Comparison of ENCODE assay signal across 11 mouse cellular contexts in genomic region chr17:88159212-88159668, GRCm38 (mm10).
DNase-seq lines count a peak whose midpoint lies in the region; ATAC-seq lines count a peak whose summit lies in the region.
"Had no signal": no experiment of that assay in that cellular context is flagged by ENCODE, and none has a peak within 500 bp of the region (broad histone marks: within the 10 kb centered on the region; RNA-seq: fewer than 3 reads in every experiment).

No protein-coding gene starts in this region.

- no peak for DNase-seq in heart, adult 8-10 months (ENCODE audit: low spot score)
- peak; percentile 78 for DNase-seq in R1 (ENCODE audit: low read depth, low spot score)
- peak; percentile 43 for DNase-seq in midbrain, embryonic 14.5 days
- DNase-seq in ovary, postnatal 36 days (ENCODE audit: low spot score): no peak
- DNase-seq in right cerebral cortex, adult 18-20 months: no peak
- no peak for DNase-seq in thymus, postnatal 36 days
- DNase-seq: kidney, postnatal 36 days; liver, postnatal 0 days; thymus, postnatal 14 days had no signal

- H3K9me3 ChIP-seq in heart, embryonic 12.5 days (replicated peaks): no peaks in the 10 kb centered on the region; the same call in 1 of the 2 replicates
- no peaks in the 10 kb centered on the region for H3K9me3 ChIP-seq in forebrain, embryonic 15.5 days
- no peaks in the 10 kb centered on the region for H3K9me3 ChIP-seq in midbrain, embryonic 14.5 days (ENCODE audit: control insufficient read depth, low read length)

- H3K4me1 ChIP-seq in heart, embryonic 12.5 days (replicated peaks): peaks cover 9% of the 10 kb centered on the region; the same call in 1 of the 2 replicates
- H3K4me1 ChIP-seq in forebrain, embryonic 15.5 days: peaks cover 12% of the 10 kb centered on the region
- H3K4me1 ChIP-seq in midbrain, embryonic 14.5 days (ENCODE audit: control insufficient read depth, insufficient read depth, low read length): 0 out of 2 replicates have a peak, but pooled peaks cover 12% of the 10 kb centered on the region

- H3K36me3 ChIP-seq in heart, embryonic 12.5 days: no peaks in the 10 kb centered on the region
- H3K36me3 ChIP-seq in forebrain, embryonic 15.5 days: no peaks in the 10 kb centered on the region
- H3K36me3 ChIP-seq in midbrain, embryonic 14.5 days (ENCODE audit: control insufficient read depth, insufficient read depth, low read length): no peaks in the 10 kb centered on the region

- H3K27ac ChIP-seq in heart, embryonic 12.5 days (ENCODE audit: poor library complexity, severe bottlenecking): no peak overlapping the region
- no peak overlapping the region for H3K27ac ChIP-seq in forebrain, embryonic 15.5 days (replicated peaks)
- no peak overlapping the region for H3K27ac ChIP-seq in midbrain, embryonic 14.5 days (replicated peaks; ENCODE audit: low read depth, low read length)

- WGBS in heart, embryonic 12.5 days: 8% methylated on average over 11 of the region's 11 CpGs
- WGBS in forebrain, embryonic 15.5 days: 4% methylated on average over 11 of the region's 11 CpGs
- WGBS in midbrain, embryonic 14.5 days: 3% methylated on average over 11 of the region's 11 CpGs

- no peak overlapping the region for H3K4me3 ChIP-seq in heart, embryonic 12.5 days
- peak overlapping the region; percentile 18 for H3K4me3 ChIP-seq in forebrain, embryonic 15.5 days
- H3K4me3 ChIP-seq in midbrain, embryonic 14.5 days (replicated peaks; ENCODE audit: low read depth, low read length): 0 out of 2 replicates have a peak overlapping the region, but pooled peaks have one; percentile 10

- H3K4me2 ChIP-seq in heart, embryonic 12.5 days: peak overlapping the region; percentile 56
- peak overlapping the region; percentile 39 for H3K4me2 ChIP-seq in forebrain, embryonic 15.5 days (replicated peaks)
- H3K4me2 ChIP-seq in midbrain, embryonic 14.5 days (ENCODE audit: low read length): peak overlapping the region; percentile 44

- no peak for ATAC-seq in heart, embryonic 12.5 days (ENCODE audit: insufficient number of reproducible peaks, low FRiP score)
- no peak for ATAC-seq in forebrain, embryonic 15.5 days (replicated peaks)
- no peak for ATAC-seq in midbrain, embryonic 14.5 days (ENCODE audit: low FRiP score, low TSS enrichment)
- ATAC-seq: liver, postnatal 0 days had no signal

- H3K27me3 ChIP-seq in heart, embryonic 12.5 days (replicated peaks): peaks cover 4% of the 10 kb centered on the region; the same call in 1 of the 2 replicates
- no peaks in the 10 kb centered on the region for H3K27me3 ChIP-seq in forebrain, embryonic 15.5 days
- H3K27me3 ChIP-seq in midbrain, embryonic 14.5 days (ENCODE audit: control insufficient read depth, insufficient read depth, low read length): no peaks in the 10 kb centered on the region

- H3K9ac ChIP-seq in heart, embryonic 12.5 days: no peak overlapping the region
- H3K9ac ChIP-seq in forebrain, embryonic 15.5 days (replicated peaks): 0 out of 2 replicates have a peak overlapping the region, but pooled peaks have one; percentile 13
- H3K9ac ChIP-seq in midbrain, embryonic 14.5 days (replicated peaks; ENCODE audit: low read length): peak overlapping the region; percentile 9; the same call in 1 of the 2 replicates
- H3K9ac ChIP-seq: liver, postnatal 0 days had no signal

Comparison
In these comparisons a context has a peak if more than half of its experiments do, and no peak if none do; other contexts are left out.
1. DNase-seq: peak in R1 (single experiment) and midbrain, embryonic 14.5 days (single experiment); none in heart, adult 8-10 months (single experiment), ovary, postnatal 36 days (single experiment), right cerebral cortex, adult 18-20 months (single experiment) and thymus, postnatal 36 days (0 of 2).
2. Peak in every context shown above with its lines, with median percentiles within 50 percentile points of each other: H3K4me2 ChIP-seq.